Mouse (Mus musculus) forebrain, embryonic 16.5 days (tissue): Measurements from ENCODE around the gene Ccl22. TPM values are rescaled to one million over a fixed set of nuclear protein-coding genes. Genes with fewer than 3 reads are reported as not detected.

Experiments
- ATAC-seq: fragments of 200-750 bp; cut with Nextera tagmentation; 2 replicates; pipeline ENCODE4 v1.8.0; 2017; ENCODE audit warnings: mild to moderate bottlenecking, moderate library complexity
- H3K27ac ChIP-seq: fragments of 300-500 bp; sonication (generic); 2 replicates; pipeline ENCODE4 v1.5.1; 2014; ENCODE audit warnings: low read length, control low read depth
- H3K27me3 ChIP-seq: fragments of 300-500 bp; sonication (generic); replicated peaks from 2 replicates; pipeline ENCODE4 v1.6.1; 2014; ENCODE audit warnings: low read length; ENCODE audit not compliant: control insufficient read depth, insufficient read depth
- H3K36me3 ChIP-seq: fragments of 300-500 bp; sonication (generic); 2 replicates; pipeline ENCODE4 v1.6.1; 2014; ENCODE audit not compliant: control insufficient read depth, insufficient read depth
- H3K4me1 ChIP-seq: fragments of 300-500 bp; sonication (generic); replicated peaks from 2 replicates; pipeline ENCODE4 v1.6.1; 2014; ENCODE audit warnings: low read length; ENCODE audit not compliant: control insufficient read depth, insufficient read depth
- H3K4me2 ChIP-seq: fragments of 300-500 bp; sonication (generic); 2 replicates; pipeline ENCODE4 v1.6.1; 2014; ENCODE audit warnings: mild to moderate bottlenecking, low read length, control low read depth
- H3K4me3 ChIP-seq: fragments of 300-500 bp; sonication (generic); replicated peaks from 2 replicates; pipeline ENCODE4 v1.5.1; 2014; ENCODE audit warnings: mild to moderate bottlenecking, low read length, control low read depth
- H3K9ac ChIP-seq: fragments of 300-500 bp; sonication (generic); replicated peaks from 2 replicates; pipeline ENCODE4 v1.6.1; 2014; ENCODE audit warnings: low read depth, low read length, control low read depth
- H3K9me3 ChIP-seq: fragments of 300-500 bp; sonication (generic); 2 replicates; pipeline ENCODE4 v1.6.1; 2016; ENCODE audit warnings: low read length; ENCODE audit not compliant: control insufficient read depth
- WGBS: fragments of 180-500 bp; shearing (Covaris S2); extraction: QIAGEN DNeasy Blood & Tissue Kit; methylation state at CpG from one replicate; pipeline ENCODE4 v1.1.7; 2014; 5-methylcytosine and 5-hydroxymethylcytosine counted together
- polyA plus RNA-seq: library from polyadenylated mRNA; unstranded; fragments of >200 nt; fragmentation: Nextera tagmentation; extraction: Ambion mirVana; gene quantifications from 2 replicates; pipeline ENCODE4 v1.2.1, GENCODE M21; 2015

The Ccl22 gene
- polyA plus RNA-seq, 1 experiment from 2014 or later, result not detected

DNA sequence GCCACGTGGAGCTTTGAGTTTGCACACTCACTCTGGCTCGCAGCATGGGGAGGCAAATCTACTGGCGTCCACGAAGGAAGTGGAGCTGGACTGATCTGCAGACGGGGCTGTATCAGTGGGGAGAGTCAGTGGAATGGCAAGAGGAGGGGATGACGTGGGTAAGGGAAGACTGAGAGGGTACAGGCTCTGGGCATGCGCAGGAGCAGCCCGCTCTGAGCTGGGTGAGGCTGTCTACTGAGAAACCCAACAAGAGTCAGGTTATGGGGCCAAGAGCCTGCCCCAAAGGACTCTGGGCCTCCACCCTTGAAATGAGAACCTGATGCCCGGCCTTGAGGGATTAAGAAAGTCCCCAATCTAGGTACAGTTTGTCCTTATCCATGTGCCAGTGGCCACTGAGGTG is 418 bp upstream of the Ccl22 start:
- Histone ChIP-seq H3K9ac (no peak overlapping the region), H3K9me3 (no peaks in the 10 kb centered on the region), H3K27me3 (no peaks in the 10 kb centered on the region), H3K4me2 (no peak overlapping the region), H3K4me1 (no peaks in the 10 kb centered on the region), H3K27ac (no peak overlapping the region), H3K4me3 (no peak overlapping the region), H3K36me3 (no peaks in the 10 kb centered on the region)
- WGBS, result 80% methylated on average over 9 of the region's 9 CpGs
- ATAC-seq, result no peak

DNA sequence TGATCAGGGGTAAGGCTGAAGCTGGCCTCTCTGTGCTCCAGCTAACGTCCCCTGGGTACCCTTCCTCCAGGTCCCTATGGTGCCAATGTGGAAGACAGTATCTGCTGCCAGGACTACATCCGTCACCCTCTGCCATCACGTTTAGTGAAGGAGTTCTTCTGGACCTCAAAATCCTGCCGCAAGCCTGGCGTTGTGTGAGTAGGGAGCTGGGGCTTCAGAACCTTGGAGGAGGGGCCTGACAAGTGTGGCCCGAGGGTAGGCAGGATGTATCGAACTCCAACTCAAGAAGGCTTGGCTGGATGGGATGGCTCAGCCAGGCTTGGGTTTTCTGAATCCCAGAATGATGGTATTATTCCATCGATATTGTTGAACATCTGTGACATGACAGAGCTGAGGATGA is 1.4 kb downstream of the Ccl22 start:
- no peak overlapping the region for H3K9ac ChIP-seq
- no peaks in the 10 kb centered on the region for H3K9me3 ChIP-seq
- WGBS, result 85% methylated on average over 8 of the region's 8 CpGs
- no peak for ATAC-seq
- no peak overlapping the region for H3K4me2 ChIP-seq
- H3K27ac ChIP-seq, result no peak overlapping the region
- H3K36me3 ChIP-seq, result no peaks in the 10 kb centered on the region
- no peaks in the 10 kb centered on the region for H3K4me1 ChIP-seq
- H3K27me3 ChIP-seq, result no peaks in the 10 kb centered on the region
- no peak overlapping the region for H3K4me3 ChIP-seq

DNA sequence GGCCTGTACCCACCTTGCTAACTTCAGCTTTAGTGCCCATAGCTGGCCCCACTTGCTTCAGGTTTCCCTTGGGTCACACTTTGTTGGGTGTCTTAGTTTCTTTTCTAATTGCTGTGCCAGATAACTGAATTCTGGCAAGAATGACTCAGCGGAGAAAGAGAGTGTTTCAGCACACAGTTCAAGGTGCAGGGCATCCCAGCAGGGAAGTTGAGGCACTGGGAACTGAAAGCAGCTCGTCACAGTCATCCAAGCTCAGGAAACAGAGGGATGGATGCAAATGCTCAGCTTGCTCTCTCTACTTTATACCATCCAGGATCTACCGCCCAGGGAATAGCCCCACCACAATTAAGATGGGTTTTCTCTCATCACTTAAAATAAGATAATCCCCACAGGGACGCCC is 3.0 kb downstream of the Ccl22 start:
- Histone ChIP-seq H3K9ac (no peak overlapping the region), H3K4me2 (no peak overlapping the region), H3K9me3 (no peaks in the 10 kb centered on the region), H3K4me1 (no peaks in the 10 kb centered on the region), H3K4me3 (no peak overlapping the region), H3K27me3 (no peaks in the 10 kb centered on the region), H3K36me3 (no peaks in the 10 kb centered on the region), H3K27ac (no peak overlapping the region)
- WGBS, result 65% methylated on average over 4 of the region's 4 CpGs
- no peak for ATAC-seq

DNA sequence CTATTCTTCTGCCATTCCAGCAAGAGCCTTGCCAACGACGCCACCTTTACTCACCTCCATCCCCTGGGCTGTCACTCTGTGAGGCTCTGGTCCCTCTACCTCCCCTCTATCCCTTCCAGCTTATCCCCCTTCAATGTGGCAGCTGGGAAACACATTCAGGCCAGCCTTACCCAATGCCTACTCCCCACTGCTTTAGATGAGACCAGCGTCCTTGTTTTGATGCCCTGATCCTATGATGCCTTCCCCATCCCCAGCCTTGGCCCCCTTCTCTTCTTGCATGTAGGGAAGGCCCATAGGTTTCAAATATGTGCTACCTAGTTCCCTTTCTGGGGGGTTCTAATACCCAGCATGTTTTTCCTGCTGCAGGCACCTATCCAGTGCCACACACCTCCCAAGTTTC is 4.6 kb downstream of the Ccl22 start:
- 81% methylated on average over 3 of the region's 3 CpGs for WGBS

DNA sequence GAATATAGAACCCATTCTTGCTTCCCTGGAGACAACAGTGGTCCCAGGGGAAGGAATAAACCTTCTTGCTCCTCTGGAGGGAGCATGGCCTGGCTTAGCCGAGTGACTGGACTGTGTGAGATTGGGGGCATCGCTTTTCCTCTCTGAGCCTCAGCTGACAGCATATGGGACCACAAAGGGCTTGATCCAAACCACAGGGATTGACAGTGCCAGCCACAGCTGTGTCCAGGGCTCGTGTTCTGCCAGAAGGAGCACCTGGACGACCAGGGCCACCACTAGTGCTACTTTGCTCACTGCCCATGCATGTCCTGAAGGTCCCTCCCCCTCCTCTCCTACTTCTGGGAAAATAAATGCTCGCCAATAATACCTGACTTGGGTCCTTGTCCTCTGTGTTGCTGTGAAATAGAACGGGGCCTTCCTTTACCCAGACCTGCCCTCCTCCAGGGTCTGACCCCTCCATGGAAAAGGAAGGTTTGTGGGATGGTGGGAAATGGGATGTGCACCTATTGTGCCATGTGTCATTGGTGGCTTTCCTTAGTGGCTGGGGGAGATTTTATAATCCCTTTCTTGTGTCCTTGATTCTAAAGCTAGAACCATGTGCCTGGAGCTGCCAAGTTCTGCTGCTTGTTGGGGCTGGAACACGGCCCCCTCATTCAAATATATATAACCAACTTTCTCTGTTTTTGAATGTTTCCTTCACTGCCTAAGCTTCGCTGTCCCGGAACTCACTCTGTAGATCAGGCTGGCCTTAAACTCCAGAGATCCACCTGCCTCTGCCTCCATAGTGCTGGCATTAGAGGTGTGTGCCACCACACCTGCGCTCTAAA is 5.8 kb downstream of the Ccl22 start:
- Histone ChIP-seq H3K4me2 (no peak overlapping the region), H3K9me3 (no peaks in the 10 kb centered on the region), H3K4me3 (no peak overlapping the region), H3K36me3 (no peaks in the 10 kb centered on the region), H3K27me3 (no peaks in the 10 kb centered on the region), H3K27ac (no peak overlapping the region), H3K9ac (no peak overlapping the region), H3K4me1 (no peaks in the 10 kb centered on the region)
- no peak for ATAC-seq
- 86% methylated on average over 10 of the region's 10 CpGs for WGBS

More for the DNA sequence above, 4.6 kb downstream of the Ccl22 start:
- Histone ChIP-seq H3K27me3 (no peaks in the 10 kb centered on the region), H3K9me3 (no peaks in the 10 kb centered on the region), H3K4me1 (no peaks in the 10 kb centered on the region), H3K4me2 (no peak overlapping the region), H3K4me3 (no peak overlapping the region), H3K9ac (no peak overlapping the region), H3K27ac (no peak overlapping the region), H3K36me3 (no peaks in the 10 kb centered on the region)
- ATAC-seq, result no peak

DNA sequence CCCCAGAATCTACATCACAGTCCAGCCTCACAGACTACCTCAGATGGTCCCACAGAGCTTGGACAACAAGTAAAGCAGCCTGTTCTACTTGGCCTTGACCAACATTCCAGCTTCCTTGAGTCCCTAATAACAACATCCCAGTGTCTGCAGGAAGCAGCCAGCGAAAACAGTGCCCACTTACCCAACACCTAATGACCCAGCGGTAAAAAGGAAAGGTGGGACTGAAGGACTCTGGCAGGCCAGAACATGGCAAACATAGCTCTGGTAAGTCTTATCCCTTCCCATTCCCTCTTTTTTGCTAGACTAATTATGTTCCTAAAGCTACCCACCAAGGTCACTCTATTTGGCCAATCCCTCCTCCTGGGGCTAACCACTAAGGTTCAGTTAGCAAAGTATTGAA is 8.6 kb downstream of the Ccl22 start:
- ATAC-seq, result no peak
- no peak overlapping the region for H3K4me2 ChIP-seq
- no peak overlapping the region for H3K4me3 ChIP-seq
- H3K4me1 ChIP-seq, result no peaks in the 10 kb centered on the region
- no peak overlapping the region for H3K9ac ChIP-seq
- no peak overlapping the region for H3K27ac ChIP-seq
- no peaks in the 10 kb centered on the region for H3K36me3 ChIP-seq
- 88% methylated on average over 2 of the region's 2 CpGs for WGBS
- no peaks in the 10 kb centered on the region for H3K27me3 ChIP-seq
- H3K9me3 ChIP-seq, result no peaks in the 10 kb centered on the region

DNA sequence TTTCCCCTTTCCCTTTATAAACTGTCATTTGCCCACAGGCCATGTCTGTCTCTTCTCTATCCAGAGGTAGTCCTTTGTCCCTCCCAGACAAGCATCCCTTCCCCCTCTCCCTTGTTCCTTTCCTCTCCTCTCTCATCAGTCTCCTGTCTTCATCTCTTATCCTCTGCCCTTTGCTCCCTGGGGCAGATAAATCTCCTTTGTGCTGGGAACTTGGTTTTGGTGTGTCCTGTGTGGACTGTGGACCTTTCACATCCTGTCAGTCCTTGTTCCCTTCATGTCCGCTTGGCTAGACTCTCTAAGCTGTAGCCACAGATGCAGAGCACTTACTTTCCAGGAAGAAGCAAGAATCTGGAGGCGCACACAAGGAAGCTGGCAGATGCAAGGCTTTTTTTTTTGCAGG is 9.1 kb downstream of the Ccl22 start:
- Histone ChIP-seq H3K36me3 (no peaks in the 10 kb centered on the region), H3K4me2 (no peak overlapping the region), H3K27me3 (no peaks in the 10 kb centered on the region), H3K4me3 (no peak overlapping the region), H3K27ac (no peak overlapping the region), H3K4me1 (no peaks in the 10 kb centered on the region), H3K9me3 (no peaks in the 10 kb centered on the region), H3K9ac (no peak overlapping the region)
- 75% methylated on average over 2 of the region's 2 CpGs for WGBS
- ATAC-seq, result no peak

DNA sequence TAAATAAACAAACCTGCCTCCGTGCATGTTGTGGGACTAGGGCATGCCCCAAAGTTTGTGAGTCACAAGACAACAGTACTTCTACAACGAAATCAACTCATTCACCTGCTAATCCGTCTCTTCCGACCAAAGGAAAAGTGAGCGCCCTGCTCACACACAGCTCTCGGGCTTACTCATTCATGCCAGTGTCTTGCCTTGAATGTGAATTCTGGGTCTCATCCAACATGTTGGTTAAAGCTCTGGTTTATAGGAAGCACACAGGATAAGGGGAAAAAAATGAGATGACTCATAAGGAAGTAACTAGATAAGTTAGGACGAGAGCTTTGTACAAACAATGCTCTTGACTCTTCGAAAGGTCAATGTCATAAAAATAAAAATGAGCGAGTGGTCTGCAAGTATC is 21.6 kb downstream of the Ccl22 start:
- Histone ChIP-seq H3K27ac (no peak overlapping the region), H3K9ac (no peak overlapping the region), H3K27me3 (no peaks in the 10 kb centered on the region; the same call in 1 of the 2 replicates), H3K36me3 (no peaks in the 10 kb centered on the region), H3K4me2 (no peak overlapping the region), H3K4me3 (no peak overlapping the region), H3K9me3 (no peaks in the 10 kb centered on the region), H3K4me1 (peaks cover 12% of the 10 kb centered on the region)
- 73% methylated on average over 9 of the region's 9 CpGs for WGBS
- ATAC-seq, result no peak

DNA sequence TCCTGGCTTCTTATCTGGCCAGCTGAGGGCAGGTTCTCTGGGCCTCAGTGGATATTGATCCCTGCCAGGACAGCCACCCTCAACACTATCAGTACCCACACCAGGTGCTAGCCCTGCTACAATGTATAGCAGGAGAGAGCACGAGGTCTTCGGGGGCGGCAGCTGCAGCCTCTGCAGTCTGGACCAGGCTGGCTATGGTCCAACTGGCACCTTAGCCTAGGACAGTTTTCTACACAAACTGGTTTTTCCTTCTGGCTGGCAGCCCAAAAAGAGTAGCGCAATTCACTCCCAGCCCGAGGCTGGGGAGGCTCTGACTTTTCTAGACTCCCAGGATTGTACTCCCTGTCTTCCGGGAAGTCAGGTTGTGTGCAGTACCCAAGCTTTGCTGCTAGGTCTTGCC is 25.6 kb downstream of the Ccl22 start:
- no peak overlapping the region for H3K27ac ChIP-seq
- ATAC-seq, result no peak
- H3K4me1 ChIP-seq, result peaks cover 34% of the 10 kb centered on the region
- H3K4me2 ChIP-seq, result no peak overlapping the region
- 17% methylated on average over 6 of the region's 6 CpGs for WGBS
- no peaks in the 10 kb centered on the region for H3K36me3 ChIP-seq
- H3K27me3 ChIP-seq, result no peaks in the 10 kb centered on the region; the same call in 1 of the 2 replicates
- H3K4me3 ChIP-seq, result no peak overlapping the region
- no peak overlapping the region for H3K9ac ChIP-seq
- no peaks in the 10 kb centered on the region for H3K9me3 ChIP-seq
